Mouse (Mus musculus) neural tube, embryonic 13.5 days (tissue): ENCODE measurements around the gene Il21r. TPM values are rescaled to one million over a fixed set of nuclear protein-coding genes. Genes with fewer than 3 reads are reported as not detected.

Source experiments
- ATAC-seq: fragments of 200-750 bp; cut with Nextera tagmentation; 2 replicates; pipeline ENCODE4 v1.8.0; 2017; ENCODE audit warnings: low read depth, mild to moderate bottlenecking, moderate TSS enrichment, moderate library complexity
- H3K27ac ChIP-seq: fragments of 300-500 bp; sonication (generic); replicated peaks from 2 replicates; pipeline ENCODE4 v1.5.1; 2015; ENCODE audit warnings: moderate library complexity, mild to moderate bottlenecking, inconsistent platforms
- H3K27me3 ChIP-seq: fragments of 300-500 bp; sonication (generic); 2 replicates; pipeline ENCODE4 v1.6.1; 2015; ENCODE audit warnings: mild to moderate bottlenecking, inconsistent platforms
- H3K36me3 ChIP-seq: fragments of 300-500 bp; sonication (generic); 2 replicates; pipeline ENCODE4 v1.6.1; 2015; ENCODE audit warnings: mild to moderate bottlenecking, inconsistent platforms
- H3K4me1 ChIP-seq: fragments of 300-500 bp; sonication (generic); replicated peaks from 2 replicates; pipeline ENCODE4 v1.6.1; 2015; ENCODE audit warnings: inconsistent platforms
- H3K4me2 ChIP-seq: fragments of 300-500 bp; sonication (generic); 2 replicates; pipeline ENCODE4 v1.6.1; 2015; ENCODE audit warnings: inconsistent platforms, mild to moderate bottlenecking, moderate library complexity
- H3K4me3 ChIP-seq: fragments of 300-500 bp; sonication (generic); 2 replicates; pipeline ENCODE4 v1.5.1; 2015; ENCODE audit warnings: mild to moderate bottlenecking, inconsistent platforms
- H3K9ac ChIP-seq: fragments of 300-500 bp; sonication (generic); 2 replicates; pipeline ENCODE4 v1.6.1; 2015; ENCODE audit warnings: moderate library complexity, mild to moderate bottlenecking, inconsistent platforms
- H3K9me3 ChIP-seq: fragments of 300-500 bp; sonication (generic); 2 replicates; pipeline ENCODE4 v1.6.1; 2016; ENCODE audit warnings: inconsistent platforms
- WGBS: fragments of 180-500 bp; shearing (Covaris S2); methylation state at CpG from one replicate; pipeline ENCODE4 v1.1.7; 2015; 5-methylcytosine and 5-hydroxymethylcytosine counted together
- polyA plus RNA-seq: library from polyadenylated mRNA; unstranded; fragments of >200 nt; fragmentation: Nextera tagmentation; extraction: Ambion mirVana; gene quantifications from 2 replicates; pipeline ENCODE4 v1.2.1, GENCODE M21; 2015

Il21r gene
- polyA plus RNA-seq, 1 experiment from 2014 or later = 0.25 TPM

GRCm38 (mm10) chr7:125606265-125607164 is 3.3 kb downstream of the Il21r start:
- H3K4me3 ChIP-seq = no peak overlapping the region
- no peaks in the 10 kb centered on the region for H3K27me3 ChIP-seq
- no peaks in the 10 kb centered on the region for H3K36me3 ChIP-seq
- no peak overlapping the region for H3K9ac ChIP-seq
- WGBS = 56% methylated on average over 2 of the region's 2 CpGs
- H3K9me3 ChIP-seq = 0 out of 2 replicates have a peak, but pooled peaks cover 5% of the 10 kb centered on the region
- H3K27ac ChIP-seq = no peak overlapping the region
- no peaks in the 10 kb centered on the region for H3K4me1 ChIP-seq
- no peak for ATAC-seq
- no peak overlapping the region for H3K4me2 ChIP-seq

GRCm38 (mm10) chr7:125607384-125608182 is 4.4 kb downstream of the Il21r start:
- Histone ChIP-seq H3K4me2 (no peak overlapping the region), H3K27ac (no peak overlapping the region), H3K4me3 (no peak overlapping the region), H3K27me3 (no peaks in the 10 kb centered on the region), H3K9me3 (0 out of 2 replicates have a peak, but pooled peaks cover 5% of the 10 kb centered on the region), H3K36me3 (no peaks in the 10 kb centered on the region), H3K9ac (no peak overlapping the region), H3K4me1 (no peaks in the 10 kb centered on the region)
- WGBS = 64% methylated on average over 6 of the region's 6 CpGs
- no peak for ATAC-seq

DNA sequence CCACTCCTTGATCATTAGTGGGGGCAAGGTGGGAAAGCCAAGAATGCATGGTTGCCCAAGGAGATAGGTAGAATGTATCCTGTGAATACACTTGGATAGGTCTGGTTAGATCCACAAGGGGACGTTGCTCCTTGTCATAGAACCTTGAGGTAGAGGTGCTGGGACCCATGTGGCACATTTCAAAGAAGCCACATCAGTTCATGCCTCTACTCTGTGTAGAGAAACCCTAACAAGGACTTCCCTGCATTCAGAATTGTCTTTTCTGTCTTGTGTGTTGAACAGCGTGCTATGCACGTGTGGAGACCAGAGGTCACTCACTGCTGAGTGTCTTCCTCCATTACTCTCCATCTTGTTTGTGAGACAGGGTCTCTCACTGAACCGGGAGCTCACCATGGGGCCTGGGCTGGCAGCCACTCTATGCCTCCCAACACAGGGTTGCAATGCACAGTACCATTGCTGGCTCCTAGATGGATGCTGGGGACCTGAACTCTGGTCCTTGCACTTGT is 5.0 kb downstream of the Il21r start:
- H3K4me3 ChIP-seq = no peak overlapping the region
- H3K4me1 ChIP-seq = no peaks in the 10 kb centered on the region
- ATAC-seq = no peak
- 0 out of 2 replicates have a peak, but pooled peaks cover 5% of the 10 kb centered on the region for H3K9me3 ChIP-seq
- no peak overlapping the region for H3K4me2 ChIP-seq
- 89% methylated on average over 4 of the region's 4 CpGs for WGBS
- H3K27ac ChIP-seq = no peak overlapping the region
- H3K27me3 ChIP-seq = no peaks in the 10 kb centered on the region
- H3K36me3 ChIP-seq = no peaks in the 10 kb centered on the region
- no peak overlapping the region for H3K9ac ChIP-seq

DNA sequence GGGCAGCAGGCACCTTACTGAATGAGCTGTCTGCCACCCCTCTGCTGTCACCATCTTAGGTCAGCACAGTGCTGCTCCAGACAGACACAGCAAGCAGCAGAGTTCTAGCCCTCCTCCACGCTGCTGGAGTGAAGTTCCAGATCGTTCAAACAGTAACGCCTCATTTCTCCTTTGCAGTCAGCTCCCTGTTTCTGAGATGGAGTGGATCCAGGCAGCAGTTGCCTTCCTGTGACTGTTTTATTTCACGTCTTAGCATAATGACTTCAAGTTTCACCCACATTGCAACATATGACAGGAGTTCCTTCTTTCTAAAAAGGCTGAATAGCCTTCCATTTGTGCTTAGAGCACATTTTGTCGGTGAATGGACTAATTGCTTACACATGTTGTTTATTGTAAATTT is 10.3 kb downstream of the Il21r start:
- WGBS = 86% methylated on average over 5 of the region's 5 CpGs
- H3K27ac ChIP-seq = no peak overlapping the region

DNA sequence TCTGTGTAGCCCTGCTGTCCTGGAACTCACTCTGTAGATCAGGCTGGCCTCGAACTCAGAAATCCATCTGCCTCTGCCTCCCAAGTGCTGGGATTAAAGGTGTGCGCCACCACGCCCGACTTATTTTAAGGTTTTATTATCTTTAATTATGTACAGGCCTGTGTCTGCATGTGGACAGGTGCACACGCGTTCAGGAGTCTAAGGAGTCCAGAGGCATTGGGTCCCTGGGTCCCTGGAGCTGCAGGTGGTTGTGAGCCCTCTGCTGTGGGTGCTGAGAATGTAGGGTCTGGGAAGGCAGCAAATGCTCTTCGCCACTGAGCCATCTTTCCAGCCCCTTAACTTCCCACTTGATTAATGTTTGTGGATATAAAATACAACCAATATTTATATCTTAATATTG is 12.2 kb downstream of the Il21r start:
- no peak overlapping the region for H3K9ac ChIP-seq
- H3K27me3 ChIP-seq = no peaks in the 10 kb centered on the region
- no peaks in the 10 kb centered on the region for H3K9me3 ChIP-seq
- ATAC-seq = no peak
- 95% methylated on average over 7 of the region's 7 CpGs for WGBS
- H3K4me1 ChIP-seq = no peaks in the 10 kb centered on the region
- no peak overlapping the region for H3K4me2 ChIP-seq
- H3K27ac ChIP-seq = no peak overlapping the region
- no peak overlapping the region for H3K4me3 ChIP-seq
- H3K36me3 ChIP-seq = no peaks in the 10 kb centered on the region

More for the DNA sequence above, 10.3 kb downstream of the Il21r start:
- Histone ChIP-seq H3K4me2 (no peak overlapping the region), H3K27me3 (no peaks in the 10 kb centered on the region), H3K4me3 (no peak overlapping the region), H3K9ac (no peak overlapping the region), H3K4me1 (no peaks in the 10 kb centered on the region), H3K36me3 (no peaks in the 10 kb centered on the region), H3K9me3 (0 out of 2 replicates have a peak, but pooled peaks cover 5% of the 10 kb centered on the region)
- ATAC-seq = no peak

- no peak overlapping the region for H3K4me3 ChIP-seq
- H3K4me1 ChIP-seq = no peaks in the 10 kb centered on the region
- H3K27ac ChIP-seq = no peak overlapping the region
- no peak for ATAC-seq
- no peak overlapping the region for H3K4me2 ChIP-seq
- H3K9ac ChIP-seq = no peak overlapping the region
- no peaks in the 10 kb centered on the region for H3K9me3 ChIP-seq
- H3K36me3 ChIP-seq = no peaks in the 10 kb centered on the region
- H3K27me3 ChIP-seq = no peaks in the 10 kb centered on the region
- WGBS = 88% methylated on average over 7 of the region's 7 CpGs
These were observed 14.8 kb downstream of the Il21r start for GRCm38 (mm10) chr7:125618016-125618415.

DNA sequence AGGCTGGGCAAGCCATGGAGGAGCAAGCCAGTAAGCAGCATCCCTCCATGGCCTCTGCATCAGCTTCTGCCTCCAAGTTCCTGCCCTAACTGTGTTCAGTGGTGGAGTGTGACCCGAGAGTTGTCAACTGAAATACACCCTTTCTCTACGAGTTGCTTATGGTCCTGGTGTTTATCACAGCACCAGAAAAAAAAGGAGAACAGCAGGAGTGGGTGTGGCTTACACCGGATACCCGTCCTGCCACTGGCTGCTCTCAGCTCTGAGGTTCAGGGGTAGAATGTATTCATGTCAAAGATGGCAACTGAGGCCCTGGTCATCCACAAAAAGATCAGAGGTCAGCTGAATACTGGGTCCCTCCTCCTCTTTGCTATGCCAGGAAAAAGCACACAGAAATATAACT is 16.8 kb downstream of the Il21r start:
- no peak for ATAC-seq
- Histone ChIP-seq H3K9ac (no peak overlapping the region), H3K27ac (no peak overlapping the region), H3K36me3 (no peaks in the 10 kb centered on the region), H3K4me1 (no peaks in the 10 kb centered on the region), H3K4me3 (no peak overlapping the region), H3K9me3 (no peaks in the 10 kb centered on the region), H3K27me3 (no peaks in the 10 kb centered on the region), H3K4me2 (no peak overlapping the region)
- 81% methylated on average over 4 of the region's 4 CpGs for WGBS

DNA sequence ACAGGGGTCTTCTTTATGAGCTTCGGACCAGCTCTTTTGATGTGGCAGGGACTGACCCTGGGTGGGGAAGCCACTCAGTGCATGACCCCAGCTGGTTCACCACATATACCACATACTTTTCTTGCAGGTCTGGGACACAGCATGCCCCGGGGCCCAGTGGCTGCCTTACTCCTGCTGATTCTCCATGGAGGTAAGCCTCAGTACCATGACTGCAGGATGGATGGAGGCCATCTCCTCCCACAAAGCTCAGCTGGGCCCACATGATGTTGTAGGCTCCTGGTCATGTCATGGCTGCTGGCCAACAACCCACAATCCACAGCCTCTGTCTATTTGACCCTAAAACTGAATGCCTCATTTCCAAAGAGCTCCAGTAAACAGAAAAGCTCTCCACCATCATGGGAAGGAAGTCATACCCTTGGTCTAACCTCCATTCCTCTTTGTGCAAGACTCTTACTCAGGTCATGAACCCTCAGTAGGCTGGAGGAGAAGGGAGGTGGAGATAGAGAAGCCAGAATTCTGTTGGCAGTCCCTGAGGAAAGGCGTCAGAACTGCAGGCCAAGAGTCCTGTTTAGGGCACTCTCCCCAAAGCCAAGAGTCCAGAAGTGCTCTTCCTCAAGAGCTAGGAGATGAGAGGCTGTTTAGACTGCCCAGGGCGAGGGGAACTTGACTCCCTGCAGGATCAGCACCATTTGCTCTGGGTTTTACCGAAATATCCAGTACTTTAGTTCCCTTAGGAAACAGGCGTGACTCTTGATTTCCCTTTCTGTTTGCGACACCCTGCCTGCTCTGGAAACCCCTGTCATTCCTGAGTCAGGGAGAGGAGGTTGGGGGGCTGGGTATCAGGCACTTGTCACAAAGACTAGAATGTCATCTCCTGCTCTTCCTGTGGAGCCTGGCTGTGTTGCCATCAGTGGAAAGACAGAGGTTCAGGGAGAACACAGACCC is 19.8 kb downstream of the Il21r start:
- H3K4me2 ChIP-seq = no peak overlapping the region
- H3K4me1 ChIP-seq = no peaks in the 10 kb centered on the region
- H3K27ac ChIP-seq = no peak overlapping the region
- WGBS = 76% methylated on average over 7 of the region's 7 CpGs
- H3K27me3 ChIP-seq = no peaks in the 10 kb centered on the region
- ATAC-seq = no peak
- H3K9me3 ChIP-seq = no peaks in the 10 kb centered on the region
- no peak overlapping the region for H3K4me3 ChIP-seq
- H3K9ac ChIP-seq = no peak overlapping the region
- H3K36me3 ChIP-seq = no peaks in the 10 kb centered on the region

DNA sequence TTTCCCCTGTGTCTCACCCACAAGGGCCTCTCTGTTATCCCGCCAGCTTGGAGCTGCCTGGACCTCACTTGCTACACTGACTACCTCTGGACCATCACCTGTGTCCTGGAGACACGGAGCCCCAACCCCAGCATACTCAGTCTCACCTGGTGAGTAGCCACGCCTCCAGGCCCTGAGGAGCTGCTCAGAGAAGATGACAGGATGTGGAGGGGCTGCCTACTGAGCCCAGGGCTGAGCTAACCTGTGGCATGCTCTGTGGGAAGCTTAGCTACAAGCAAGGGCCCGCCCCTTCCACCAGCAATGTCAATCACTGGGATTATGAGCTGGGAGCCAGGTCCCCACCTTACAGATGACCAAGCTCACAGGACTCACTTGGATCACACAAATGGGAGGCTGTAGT is 22.0 kb downstream of the Il21r start:
- no peak overlapping the region for H3K4me2 ChIP-seq
- H3K9ac ChIP-seq = no peak overlapping the region
- H3K27me3 ChIP-seq = no peaks in the 10 kb centered on the region
- no peak overlapping the region for H3K4me3 ChIP-seq
- H3K27ac ChIP-seq = no peak overlapping the region
- H3K36me3 ChIP-seq = no peaks in the 10 kb centered on the region
- peaks cover 6% of the 10 kb centered on the region; the same call in 1 of the 2 replicates for H3K9me3 ChIP-seq
- WGBS = 76% methylated on average over 4 of the region's 4 CpGs
- no peaks in the 10 kb centered on the region for H3K4me1 ChIP-seq
- ATAC-seq = no peak

GRCm38 (mm10) chr7:125625829-125626228 is 22.6 kb downstream of the Il21r start:
- no peak overlapping the region for H3K9ac ChIP-seq
- H3K27ac ChIP-seq = no peak overlapping the region
- H3K36me3 ChIP-seq = no peaks in the 10 kb centered on the region
- H3K4me3 ChIP-seq = no peak overlapping the region
- H3K27me3 ChIP-seq = no peaks in the 10 kb centered on the region
- no peaks in the 10 kb centered on the region for H3K4me1 ChIP-seq
- ATAC-seq = no peak
- WGBS = 67% methylated on average over 7 of the region's 7 CpGs
- H3K9me3 ChIP-seq = peaks cover 6% of the 10 kb centered on the region; the same call in 1 of the 2 replicates
- H3K4me2 ChIP-seq = no peak overlapping the region

- no peak overlapping the region for H3K4me3 ChIP-seq
- H3K27ac ChIP-seq = no peak overlapping the region
- no peaks in the 10 kb centered on the region for H3K27me3 ChIP-seq
- H3K9me3 ChIP-seq = peaks cover 6% of the 10 kb centered on the region; the same call in 1 of the 2 replicates
- WGBS = 62% methylated on average over 4 of the region's 4 CpGs
- 0 out of 2 replicates have a peak, but pooled peaks cover 6% of the 10 kb centered on the region for H3K4me1 ChIP-seq
- no peaks in the 10 kb centered on the region for H3K36me3 ChIP-seq
- no peak overlapping the region for H3K4me2 ChIP-seq
- H3K9ac ChIP-seq = no peak overlapping the region
- no peak for ATAC-seq
These were observed 27.1 kb downstream of the Il21r start for GRCm38 (mm10) chr7:125630317-125630716.
